Mouse (Mus musculus): ENCODE measurements around the gene Fuk. TPM values are rescaled to one million over a fixed set of nuclear protein-coding genes. Genes with fewer than 3 reads are reported as not detected.

The Fuk gene
- polyA plus RNA-seq, 2 experiments = 10.4 to 16.2 TPM

DNA sequence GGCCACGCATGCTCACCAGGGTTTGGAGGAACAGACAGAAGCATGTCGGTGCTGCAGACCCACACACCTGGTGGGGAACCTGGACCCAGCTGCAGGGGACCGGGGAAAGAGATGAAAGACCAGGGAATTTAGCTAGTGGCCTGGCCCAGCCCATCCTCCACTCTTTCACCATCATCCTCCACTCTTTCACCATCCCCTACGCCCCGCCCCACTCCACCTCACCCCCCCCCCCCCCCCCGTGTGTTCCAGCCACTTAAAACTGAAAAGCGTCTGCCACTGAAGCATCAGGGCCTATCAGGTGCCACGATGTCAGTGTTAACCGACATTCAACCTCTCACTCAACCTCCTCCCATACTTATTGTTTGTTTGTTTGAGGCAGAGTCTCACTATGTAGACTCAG, 7.0 kb downstream of the Fuk start:
- no peak overlapping the region for H3K9ac ChIP-seq (ENCODE audit: low read depth, low read length, severe bottlenecking)
- H3K4me1 ChIP-seq (ENCODE audit: control insufficient read depth, insufficient read depth, low read length) = no peaks in the 10 kb centered on the region
- no peak overlapping the region for H3K4me3 ChIP-seq (replicated peaks; ENCODE audit: low read length)
- H3K27me3 ChIP-seq (ENCODE audit: control insufficient read depth, insufficient read depth, low read length) = no peaks in the 10 kb centered on the region
- H3K36me3 ChIP-seq (ENCODE audit: control insufficient read depth, insufficient read depth, low read length) = peaks cover 33% of the 10 kb centered on the region
- ATAC-seq (ENCODE audit: low FRiP score, low read depth) (no peak), DNase-seq (ENCODE audit: low spot score) (no peak)
- no peaks in the 10 kb centered on the region for H3K9me3 ChIP-seq (ENCODE audit: control insufficient read depth, low read length)
- 79% methylated on average over 7 of the region's 9 CpGs for WGBS
- H3K4me2 ChIP-seq (replicated peaks; ENCODE audit: low read depth, low read length, severe bottlenecking) = no peak overlapping the region
- TF ChIP-seq POLR2A (IDR thresholded peaks at IDR 0.05; ENCODE audit: borderline replicate concordance, extremely low read depth, insufficient read depth, insufficient read length) = no peak
- H3K27ac ChIP-seq (replicated peaks; ENCODE audit: low read depth, low read length) = no peak overlapping the region

DNA sequence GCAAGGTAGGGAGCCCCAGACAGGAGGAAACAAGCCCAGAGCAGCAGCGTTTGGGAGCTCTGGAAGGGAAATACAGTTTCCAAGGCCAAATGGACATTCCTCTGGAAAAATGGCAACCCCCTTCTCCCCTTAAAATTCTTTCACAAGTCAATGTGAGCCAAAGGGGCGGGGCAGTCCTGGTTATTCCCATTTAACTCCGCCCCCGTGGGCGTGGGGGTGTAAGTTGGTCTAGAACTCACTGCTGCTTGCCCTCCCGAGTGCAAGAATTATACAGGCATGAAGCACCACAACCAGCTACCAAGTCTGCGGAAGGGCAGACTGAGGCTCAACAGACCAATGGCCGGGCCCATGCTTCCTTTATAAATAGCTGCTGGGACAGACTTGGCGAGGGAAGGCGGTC, 7.4 kb downstream of the Fuk start:
- ATAC-seq (ENCODE audit: low FRiP score, low read depth) = no peak
- no peak for TF ChIP-seq POLR2A (IDR thresholded peaks at IDR 0.05; ENCODE audit: borderline replicate concordance, extremely low read depth, insufficient read depth, insufficient read length)
- H3K27me3 ChIP-seq (ENCODE audit: control insufficient read depth, insufficient read depth, low read length) = no peaks in the 10 kb centered on the region
- H3K4me1 ChIP-seq (ENCODE audit: control insufficient read depth, insufficient read depth, low read length) = no peaks in the 10 kb centered on the region
- H3K9ac ChIP-seq (ENCODE audit: low read depth, low read length, severe bottlenecking) = no peak overlapping the region
- WGBS = 86% methylated on average over 10 of the region's 10 CpGs
- H3K27ac ChIP-seq (replicated peaks; ENCODE audit: low read depth, low read length) = no peak overlapping the region
- H3K36me3 ChIP-seq (ENCODE audit: control insufficient read depth, insufficient read depth, low read length) = peaks cover 37% of the 10 kb centered on the region
- no peaks in the 10 kb centered on the region for H3K9me3 ChIP-seq (ENCODE audit: control insufficient read depth, low read length)
- no peak overlapping the region for H3K4me2 ChIP-seq (replicated peaks; ENCODE audit: low read depth, low read length, severe bottlenecking)
- no peak for DNase-seq (ENCODE audit: low spot score)
- no peak overlapping the region for H3K4me3 ChIP-seq (replicated peaks; ENCODE audit: low read length)

DNA sequence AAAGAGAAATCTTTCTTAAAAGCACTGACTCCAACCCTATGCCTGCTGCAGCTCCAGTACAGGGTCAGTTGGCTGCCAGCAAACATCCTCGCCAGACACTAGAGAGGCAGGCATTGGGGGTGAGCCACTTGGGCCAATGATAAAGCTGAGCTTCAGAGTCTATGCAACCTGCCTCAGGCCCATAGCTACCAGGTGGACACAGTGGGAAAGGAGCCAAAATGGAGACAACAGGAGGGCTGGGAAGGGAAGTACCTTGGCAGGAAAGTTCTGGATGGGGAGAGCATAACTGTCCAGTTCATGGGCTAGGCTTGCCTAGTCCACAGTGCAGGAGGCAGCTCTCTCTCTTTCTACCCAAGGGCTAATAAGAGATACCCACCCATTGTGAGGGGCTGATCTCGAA, 9.4 kb downstream of the Fuk start:
- Histone ChIP-seq H3K4me2 (replicated peaks; ENCODE audit: low read depth, low read length, severe bottlenecking) (no peak overlapping the region), H3K4me1 (ENCODE audit: control insufficient read depth, insufficient read depth, low read length) (no peaks in the 10 kb centered on the region), H3K4me3 (replicated peaks; ENCODE audit: low read length) (no peak overlapping the region), H3K9ac (ENCODE audit: low read depth, low read length, severe bottlenecking) (no peak overlapping the region), H3K27ac (replicated peaks; ENCODE audit: low read depth, low read length) (no peak overlapping the region), H3K9me3 (ENCODE audit: control insufficient read depth, low read length) (no peaks in the 10 kb centered on the region), H3K27me3 (ENCODE audit: control insufficient read depth, insufficient read depth, low read length) (no peaks in the 10 kb centered on the region), H3K36me3 (ENCODE audit: control insufficient read depth, insufficient read depth, low read length) (peaks cover 45% of the 10 kb centered on the region)
- ATAC-seq (ENCODE audit: low FRiP score, low read depth) = no peak
- no peak for TF ChIP-seq POLR2A (IDR thresholded peaks at IDR 0.05; ENCODE audit: borderline replicate concordance, extremely low read depth, insufficient read depth, insufficient read length)
- DNase-seq (ENCODE audit: low spot score) = no peak
- WGBS = 95% methylated on average over 2 of the region's 2 CpGs

DNA sequence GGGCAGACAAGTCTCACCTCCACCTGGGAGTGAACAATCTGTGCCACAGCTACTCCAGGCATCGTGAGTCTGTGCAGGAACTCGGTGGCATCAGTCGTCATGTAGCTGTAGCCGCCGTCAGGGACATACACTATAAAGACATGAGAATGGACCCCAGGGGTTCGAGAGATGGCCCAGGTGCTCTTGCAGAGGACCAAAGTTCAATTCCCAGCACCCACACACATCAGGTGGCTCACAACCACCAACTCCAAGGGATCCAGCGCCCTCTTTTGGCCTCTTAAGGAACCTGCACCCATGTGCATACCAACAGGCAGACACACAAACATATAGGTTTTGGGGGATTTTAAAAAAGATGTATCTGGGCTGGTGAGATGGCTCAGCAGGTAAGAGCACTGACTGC, 10.2 kb downstream of the Fuk start:
- Histone ChIP-seq H3K4me3 (replicated peaks; ENCODE audit: low read length) (no peak overlapping the region), H3K4me2 (replicated peaks; ENCODE audit: low read depth, low read length, severe bottlenecking) (no peak overlapping the region), H3K9me3 (ENCODE audit: control insufficient read depth, low read length) (no peaks in the 10 kb centered on the region), H3K27ac (replicated peaks; ENCODE audit: low read depth, low read length) (no peak overlapping the region), H3K36me3 (ENCODE audit: control insufficient read depth, insufficient read depth, low read length) (peaks cover 45% of the 10 kb centered on the region), H3K4me1 (ENCODE audit: control insufficient read depth, insufficient read depth, low read length) (no peaks in the 10 kb centered on the region), H3K9ac (ENCODE audit: low read depth, low read length, severe bottlenecking) (no peak overlapping the region), H3K27me3 (ENCODE audit: control insufficient read depth, insufficient read depth, low read length) (no peaks in the 10 kb centered on the region)
- 86% methylated on average over 7 of the region's 7 CpGs for WGBS
- TF ChIP-seq POLR2A (IDR thresholded peaks at IDR 0.05; ENCODE audit: borderline replicate concordance, extremely low read depth, insufficient read depth, insufficient read length) = no peak
- no peak for DNase-seq (ENCODE audit: low spot score)
- ATAC-seq (ENCODE audit: low FRiP score, low read depth) = no peak

DNA sequence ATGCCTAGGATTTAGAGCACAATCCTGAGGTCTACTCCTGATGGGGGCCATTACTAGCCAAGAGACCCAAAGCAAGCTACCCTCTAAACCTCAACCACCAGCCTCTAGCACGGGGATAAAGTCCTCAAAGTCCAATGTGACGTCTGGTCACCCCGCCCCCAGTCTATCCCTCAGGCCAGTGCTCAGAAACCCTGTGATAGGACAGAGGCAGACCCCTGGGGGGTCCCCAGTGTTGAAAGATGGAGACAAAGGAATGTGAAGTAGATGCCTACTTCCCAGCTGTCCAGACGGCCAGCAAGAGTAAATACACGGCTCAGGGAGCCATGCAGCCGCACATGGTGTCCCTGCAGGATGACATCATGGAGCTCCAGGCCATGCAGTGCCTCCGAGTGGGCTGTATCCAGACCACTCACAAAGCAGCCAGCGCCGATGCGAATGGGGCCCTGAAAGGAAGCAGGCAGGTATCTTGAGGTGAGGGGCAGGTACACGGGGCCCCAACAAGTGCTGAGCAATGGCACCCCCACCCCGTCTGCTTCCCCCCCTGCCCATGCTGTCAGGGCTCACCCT, 12.3 kb downstream of the Fuk start:
- no peaks in the 10 kb centered on the region for H3K27me3 ChIP-seq (ENCODE audit: control insufficient read depth, insufficient read depth, low read length)
- H3K27ac ChIP-seq (replicated peaks; ENCODE audit: low read depth, low read length) = no peak overlapping the region
- no peak for TF ChIP-seq POLR2A (IDR thresholded peaks at IDR 0.05; ENCODE audit: borderline replicate concordance, extremely low read depth, insufficient read depth, insufficient read length)
- H3K4me2 ChIP-seq (replicated peaks; ENCODE audit: low read depth, low read length, severe bottlenecking) = no peak overlapping the region
- no peaks in the 10 kb centered on the region for H3K9me3 ChIP-seq (ENCODE audit: control insufficient read depth, low read length)
- H3K9ac ChIP-seq (ENCODE audit: low read depth, low read length, severe bottlenecking) = no peak overlapping the region
- H3K4me1 ChIP-seq (ENCODE audit: control insufficient read depth, insufficient read depth, low read length) = no peaks in the 10 kb centered on the region
- ATAC-seq (ENCODE audit: low FRiP score, low read depth) (no peak), DNase-seq (ENCODE audit: low spot score) (no peak)
- peaks cover 49% of the 10 kb centered on the region for H3K36me3 ChIP-seq (ENCODE audit: control insufficient read depth, insufficient read depth, low read length)
- 67% methylated on average over 12 of the region's 12 CpGs for WGBS
- no peak overlapping the region for H3K4me3 ChIP-seq (replicated peaks; ENCODE audit: low read length)

DNA sequence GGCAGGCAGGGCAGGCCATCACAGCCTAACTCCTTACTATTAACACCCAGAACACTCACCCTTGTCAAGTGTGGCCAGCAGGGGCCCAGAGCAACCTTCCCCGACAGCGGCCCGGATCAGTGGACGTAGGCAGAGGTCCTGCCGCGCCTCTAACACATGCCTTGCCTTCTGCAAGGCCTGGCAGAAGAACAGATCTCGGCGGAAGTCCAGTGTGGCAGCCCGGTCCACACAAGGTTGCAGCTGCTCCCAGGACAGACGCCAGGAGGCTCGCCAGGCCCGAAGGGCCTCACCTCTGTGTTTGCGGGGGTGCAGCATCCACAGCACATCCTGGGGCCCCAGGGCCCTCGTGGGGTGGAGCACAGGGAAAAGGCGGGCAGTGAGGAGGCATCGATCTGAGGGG, 13.4 kb downstream of the Fuk start:
- DNase-seq (ENCODE audit: low spot score) = no peak
- Histone ChIP-seq H3K27me3 (ENCODE audit: control insufficient read depth, insufficient read depth, low read length) (no peaks in the 10 kb centered on the region), H3K4me3 (replicated peaks; ENCODE audit: low read length) (no peak overlapping the region), H3K27ac (replicated peaks; ENCODE audit: low read depth, low read length) (no peak overlapping the region; the same call in 1 of the 2 replicates), H3K9ac (ENCODE audit: low read depth, low read length, severe bottlenecking) (no peak overlapping the region), H3K4me1 (ENCODE audit: control insufficient read depth, insufficient read depth, low read length) (no peaks in the 10 kb centered on the region), H3K9me3 (ENCODE audit: control insufficient read depth, low read length) (no peaks in the 10 kb centered on the region), H3K36me3 (ENCODE audit: control insufficient read depth, insufficient read depth, low read length) (peaks cover 59% of the 10 kb centered on the region), H3K4me2 (replicated peaks; ENCODE audit: low read depth, low read length, severe bottlenecking) (no peak overlapping the region)
- WGBS = 88% methylated on average over 16 of the region's 16 CpGs
- TF ChIP-seq POLR2A (IDR thresholded peaks at IDR 0.05; ENCODE audit: borderline replicate concordance, extremely low read depth, insufficient read depth, insufficient read length) = no peak
- no peak for ATAC-seq (ENCODE audit: low FRiP score, low read depth)
